Mouse (Mus musculus) hindbrain, embryonic 14.5 days (tissue): Measurements from ENCODE around the gene Kcnn1. TPM values are rescaled to one million over a fixed set of nuclear protein-coding genes. Genes with fewer than 3 reads are reported as not detected.

Experiments
- ATAC-seq: fragments of 200-750 bp; cut with Nextera tagmentation; 2 replicates; pipeline ENCODE4 v1.8.0; 2017; ENCODE audit warnings: moderate number of reproducible peaks, mild to moderate bottlenecking, moderate TSS enrichment, moderate library complexity; ENCODE audit not compliant: low FRiP score
- DNase-seq: peaks from one replicate; pipeline ENCODE4 v3.0.0-alpha.2; 2015; ENCODE audit warnings: low spot score
- H3K27ac ChIP-seq: fragments of 300-500 bp; sonication (generic); 2 replicates; pipeline ENCODE4 v1.5.1; 2014; ENCODE audit warnings: mild to moderate bottlenecking, moderate library complexity
- H3K27me3 ChIP-seq: fragments of 300-500 bp; sonication (generic); 2 replicates; pipeline ENCODE4 v1.6.1; 2014; ENCODE audit warnings: mild to moderate bottlenecking, low read length, mixed read lengths; ENCODE audit not compliant: control insufficient read depth, insufficient read depth
- H3K36me3 ChIP-seq: fragments of 300-500 bp; sonication (generic); replicated peaks from 2 replicates; pipeline ENCODE4 v1.6.1; 2014; ENCODE audit not compliant: control insufficient read depth, insufficient read depth
- H3K4me1 ChIP-seq: fragments of 300-500 bp; sonication (generic); replicated peaks from 2 replicates; pipeline ENCODE4 v1.6.1; 2014; ENCODE audit warnings: antibody characterized with exemption, low read length, mixed read lengths; ENCODE audit not compliant: control insufficient read depth, insufficient read depth
- H3K4me2 ChIP-seq: fragments of 300-500 bp; sonication (generic); replicated peaks from 2 replicates; pipeline ENCODE4 v1.6.1; 2014; ENCODE audit warnings: mild to moderate bottlenecking, moderate library complexity
- H3K4me3 ChIP-seq: fragments of 300-500 bp; sonication (generic); replicated peaks from 2 replicates; pipeline ENCODE4 v1.5.1; 2014; ENCODE audit warnings: mild to moderate bottlenecking, low read length
- H3K9ac ChIP-seq: fragments of 300-500 bp; sonication (generic); 2 replicates; pipeline ENCODE4 v1.6.1; 2014
- H3K9me3 ChIP-seq: fragments of 300-500 bp; sonication (generic); 2 replicates; pipeline ENCODE4 v1.6.1; 2016; ENCODE audit warnings: low read length; ENCODE audit not compliant: control insufficient read depth
- WGBS: fragments of 180-500 bp; shearing (Covaris S2); extraction: QIAGEN DNeasy Blood & Tissue Kit; methylation state at CpG from one replicate; pipeline ENCODE4 v1.1.7; 2014; 5-methylcytosine and 5-hydroxymethylcytosine counted together
- polyA plus RNA-seq: library from polyadenylated mRNA; unstranded; fragments of >200 nt; fragmentation: Nextera tagmentation; extraction: Ambion mirVana; gene quantifications from 2 replicates; pipeline ENCODE4 v1.2.1, GENCODE M21; 2014

Gene Kcnn1
- polyA plus RNA-seq, 1 experiment from 2014 or later, result 10.0 TPM

DNA sequence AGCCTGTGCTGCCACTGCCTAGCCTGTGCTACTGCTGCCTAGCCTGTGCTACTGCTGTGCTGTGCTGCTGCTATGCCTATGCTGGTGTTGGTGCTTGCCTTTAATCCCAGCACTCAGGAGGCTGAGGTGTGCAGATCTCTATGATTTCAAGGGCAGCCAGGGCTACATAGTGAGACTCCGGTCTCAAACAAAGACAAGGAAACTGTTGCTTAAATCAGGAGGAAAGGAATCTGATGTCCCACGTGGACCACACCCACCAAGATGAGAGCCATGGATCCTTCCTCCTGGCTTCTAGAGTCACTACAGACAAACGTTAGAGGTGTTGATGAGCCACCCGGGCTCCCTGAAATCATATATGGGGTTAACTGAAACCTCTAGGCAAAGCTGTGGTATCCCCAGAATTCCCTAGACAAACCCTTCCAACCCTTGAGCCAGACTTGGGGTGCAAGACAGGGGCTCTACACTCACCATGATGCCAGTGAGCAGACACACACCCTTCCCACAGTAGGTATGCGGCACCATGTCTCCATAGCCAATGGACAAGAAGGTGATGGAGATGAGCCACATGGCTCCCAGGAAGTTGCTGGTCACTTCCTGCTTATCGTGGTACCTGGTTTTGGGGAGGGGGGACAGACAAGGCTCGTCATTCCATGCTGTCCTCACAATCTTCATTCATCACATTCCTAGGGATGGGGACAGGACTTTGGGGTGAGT is 12.8 kb downstream of the Kcnn1 start:
- no peaks in the 10 kb centered on the region for H3K9me3 ChIP-seq

DNA sequence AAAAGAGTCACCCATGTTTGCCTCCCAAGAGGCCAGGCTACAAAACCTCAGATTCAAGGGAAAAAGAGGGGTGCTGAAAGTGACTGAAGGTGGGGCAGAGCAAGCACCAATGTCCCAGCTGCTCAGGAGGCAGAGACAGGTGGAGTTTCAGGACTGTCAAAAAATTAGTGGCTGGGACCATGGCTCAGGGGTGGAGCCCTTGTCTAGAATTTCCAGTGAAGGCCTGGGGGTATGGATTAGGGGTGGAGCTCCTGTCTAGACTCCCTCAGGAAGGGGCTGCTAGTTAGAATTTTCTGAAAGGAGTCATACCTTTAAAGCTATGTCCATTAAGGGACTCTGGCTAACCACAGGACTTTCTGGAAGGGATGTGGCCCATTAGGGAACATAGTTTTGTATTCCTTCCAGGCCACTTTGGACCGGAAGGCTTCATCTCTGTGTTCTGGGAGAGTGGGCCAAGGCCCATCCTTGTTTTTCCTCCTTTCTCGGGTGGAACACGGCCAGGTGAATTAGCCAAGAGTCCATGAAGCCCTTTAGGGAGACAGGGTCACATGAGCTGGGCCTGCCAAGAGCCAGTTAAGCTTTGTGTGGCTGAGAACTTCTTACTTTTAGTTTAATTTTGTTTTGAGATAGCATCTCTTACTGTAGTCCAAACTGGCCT is 13.6 kb downstream of the Kcnn1 start:
- no peak overlapping the region for H3K9ac ChIP-seq
- 87% methylated on average over 3 of the region's 3 CpGs for WGBS

More for the DNA sequence above, 12.8 kb downstream of the Kcnn1 start:
- H3K4me3 ChIP-seq, result no peak overlapping the region
- no peak for DNase-seq
- peaks cover 10% of the 10 kb centered on the region; the same call in 1 of the 2 replicates for H3K36me3 ChIP-seq
- H3K9ac ChIP-seq, result no peak overlapping the region
- no peak for ATAC-seq
- no peak overlapping the region for H3K27ac ChIP-seq
- 85% methylated on average over 7 of the region's 7 CpGs for WGBS
- no peaks in the 10 kb centered on the region for H3K27me3 ChIP-seq
- no peak overlapping the region for H3K4me2 ChIP-seq
- peaks cover 4% of the 10 kb centered on the region; the same call in 1 of the 2 replicates for H3K4me1 ChIP-seq

DNA sequence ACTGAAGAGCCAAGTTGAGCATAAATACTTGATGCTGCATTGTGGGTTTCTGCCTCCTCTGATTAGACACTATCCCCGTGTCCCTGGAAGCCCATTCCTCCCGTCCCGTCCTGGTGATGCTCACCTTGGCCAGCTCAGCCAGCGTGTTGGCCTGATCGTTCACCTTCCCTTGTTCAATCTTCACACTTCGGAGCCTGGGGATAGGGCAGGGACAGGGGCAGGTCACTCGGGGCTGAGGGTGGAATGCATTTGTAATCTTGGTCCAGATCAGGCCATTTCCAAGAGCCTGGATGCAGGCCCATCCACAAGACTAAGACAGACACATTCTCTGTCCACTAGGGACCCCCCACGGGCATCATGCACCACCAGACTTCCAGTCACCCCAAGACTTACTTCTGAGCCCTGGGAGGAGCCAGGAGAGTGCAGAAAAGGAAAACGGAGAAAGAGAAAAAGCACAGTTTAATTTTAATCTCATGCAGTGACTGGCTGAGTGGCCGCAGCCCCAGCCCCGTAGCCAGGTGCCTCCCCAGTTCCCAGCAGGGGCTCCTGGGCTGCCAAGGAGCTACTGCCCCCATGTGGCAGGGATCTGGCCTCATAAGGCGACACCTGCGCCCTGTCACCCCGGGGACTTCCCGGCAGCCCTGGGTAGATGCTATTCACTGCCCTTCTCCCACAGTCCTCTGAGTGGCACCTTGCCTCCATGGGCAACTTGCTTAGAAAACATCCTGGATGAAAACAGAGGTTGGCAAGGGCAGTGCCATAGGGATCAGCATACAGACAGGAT is 16.5 kb downstream of the Kcnn1 start:
- no peak for DNase-seq
- no peak for ATAC-seq
- Histone ChIP-seq H3K9me3 (no peaks in the 10 kb centered on the region), H3K27me3 (no peaks in the 10 kb centered on the region), H3K9ac (no peak overlapping the region), H3K4me2 (no peak overlapping the region), H3K4me3 (no peak overlapping the region), H3K27ac (no peak overlapping the region), H3K36me3 (no peaks in the 10 kb centered on the region), H3K4me1 (peaks cover 3% of the 10 kb centered on the region; the same call in 1 of the 2 replicates)
- WGBS, result 57% methylated on average over 15 of the region's 15 CpGs

More for the DNA sequence above, 13.6 kb downstream of the Kcnn1 start:
- peaks cover 10% of the 10 kb centered on the region; the same call in 1 of the 2 replicates for H3K36me3 ChIP-seq
- H3K9me3 ChIP-seq, result no peaks in the 10 kb centered on the region
- no peaks in the 10 kb centered on the region for H3K27me3 ChIP-seq
- ATAC-seq (no peak), DNase-seq (no peak)
- H3K4me1 ChIP-seq, result peaks cover 3% of the 10 kb centered on the region; the same call in 1 of the 2 replicates
- H3K4me3 ChIP-seq, result no peak overlapping the region
- H3K4me2 ChIP-seq, result no peak overlapping the region
- H3K27ac ChIP-seq, result no peak overlapping the region

DNA sequence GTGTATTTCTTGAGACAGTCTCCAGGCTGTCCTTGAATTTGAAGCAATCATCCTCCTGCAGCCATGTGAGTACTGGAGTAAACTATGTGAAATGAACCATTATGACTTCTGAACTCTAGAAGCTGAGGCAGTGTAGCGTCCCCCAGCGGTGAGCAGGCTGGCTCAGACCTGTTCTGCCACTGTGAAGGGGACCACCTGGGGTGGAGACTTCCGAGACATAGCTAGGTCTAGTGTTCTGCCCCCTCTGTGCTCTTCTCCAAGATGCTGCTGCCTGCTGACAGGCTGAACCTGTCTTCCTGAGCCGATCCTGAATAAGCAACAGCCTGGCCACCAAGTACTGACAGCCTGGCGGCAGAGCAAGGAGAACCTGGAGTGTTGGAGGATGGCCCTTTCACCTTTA is 17.9 kb downstream of the Kcnn1 start:
- H3K4me3 ChIP-seq, result no peak overlapping the region
- no peak overlapping the region for H3K27ac ChIP-seq
- H3K9ac ChIP-seq, result no peak overlapping the region
- H3K4me1 ChIP-seq, result peaks cover 3% of the 10 kb centered on the region; the same call in 1 of the 2 replicates
- ATAC-seq (no peak), DNase-seq (no peak)
- H3K27me3 ChIP-seq, result no peaks in the 10 kb centered on the region
- H3K4me2 ChIP-seq, result no peak overlapping the region
- no peaks in the 10 kb centered on the region for H3K9me3 ChIP-seq
- 44% methylated on average over 5 of the region's 5 CpGs for WGBS
- no peaks in the 10 kb centered on the region for H3K36me3 ChIP-seq

- ATAC-seq, result no peak
- H3K27ac ChIP-seq, result no peak overlapping the region
- H3K36me3 ChIP-seq, result no peaks in the 10 kb centered on the region
- H3K4me3 ChIP-seq, result no peak overlapping the region
- WGBS, result 2% methylated on average over 6 of the region's 6 CpGs
- peak; percentile 86 for DNase-seq
- H3K4me1 ChIP-seq, result peaks cover 3% of the 10 kb centered on the region; the same call in 1 of the 2 replicates
- H3K27me3 ChIP-seq, result no peaks in the 10 kb centered on the region
- H3K4me2 ChIP-seq, result no peak overlapping the region
- H3K9me3 ChIP-seq, result no peaks in the 10 kb centered on the region
- H3K9ac ChIP-seq, result no peak overlapping the region
Measured at GRCm38 (mm10) chr8:70844523-70844922, 18.5 kb downstream of the Kcnn1 start.

DNA sequence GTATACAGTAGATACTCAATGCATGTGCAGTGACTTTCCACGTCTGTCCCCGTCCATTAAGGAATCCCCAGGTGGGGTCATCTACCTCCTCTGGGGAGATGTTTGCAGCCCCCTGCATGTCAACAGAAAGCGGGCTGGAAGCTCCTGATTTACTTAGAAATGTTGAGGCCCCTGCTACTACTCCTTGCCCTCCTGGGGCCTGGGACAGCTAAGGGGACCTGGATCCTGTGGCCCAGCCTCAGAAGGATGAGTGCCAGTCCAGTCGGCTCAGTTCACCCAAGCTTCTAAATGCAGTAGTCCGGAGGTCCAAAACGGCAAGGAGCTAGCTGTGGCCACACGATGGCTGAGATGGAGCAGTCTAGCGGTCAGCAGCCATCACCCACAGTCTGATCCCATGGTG is 19.1 kb downstream of the Kcnn1 start:
- no peak overlapping the region for H3K9ac ChIP-seq
- no peak overlapping the region for H3K4me3 ChIP-seq
- no peaks in the 10 kb centered on the region for H3K27me3 ChIP-seq
- no peak for DNase-seq
- H3K36me3 ChIP-seq, result no peaks in the 10 kb centered on the region
- H3K27ac ChIP-seq, result no peak overlapping the region
- H3K4me1 ChIP-seq, result peaks cover 3% of the 10 kb centered on the region; the same call in 1 of the 2 replicates
- ATAC-seq, result no peak
- 91% methylated on average over 8 of the region's 8 CpGs for WGBS
- no peaks in the 10 kb centered on the region for H3K9me3 ChIP-seq
- H3K4me2 ChIP-seq, result no peak overlapping the region

DNA sequence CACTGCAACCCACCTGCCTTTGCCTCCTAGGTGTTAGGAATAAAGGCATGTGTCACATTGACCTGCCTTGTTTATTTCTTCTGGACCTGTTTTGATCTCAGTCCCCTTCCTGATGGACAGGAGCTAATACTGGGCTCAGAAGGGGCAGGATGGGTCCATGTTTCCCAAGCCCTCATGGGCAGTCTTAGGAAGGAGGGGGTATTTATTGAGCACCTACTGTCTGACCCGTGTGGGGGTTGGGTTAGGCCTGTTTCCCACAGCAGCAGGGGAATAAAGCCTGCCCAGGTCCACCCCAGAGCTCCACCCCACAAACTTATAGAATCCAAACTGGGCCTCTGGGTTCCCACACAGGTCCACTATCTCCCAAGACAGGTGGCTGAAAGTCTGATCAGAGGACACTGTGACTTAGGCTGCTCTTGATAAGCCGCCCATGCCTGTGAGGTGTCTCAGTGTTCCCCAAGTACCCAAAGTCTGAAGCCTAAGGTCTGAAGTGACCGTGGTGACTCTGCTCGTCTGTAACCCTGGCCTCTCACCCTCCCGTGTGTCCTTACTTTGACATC is 19.8 kb downstream of the Kcnn1 start:
- Histone ChIP-seq H3K27me3 (no peaks in the 10 kb centered on the region), H3K4me2 (no peak overlapping the region), H3K4me3 (no peak overlapping the region), H3K27ac (no peak overlapping the region), H3K4me1 (peaks cover 3% of the 10 kb centered on the region; the same call in 1 of the 2 replicates), H3K36me3 (no peaks in the 10 kb centered on the region), H3K9me3 (no peaks in the 10 kb centered on the region), H3K9ac (no peak overlapping the region)
- no peak for ATAC-seq
- DNase-seq, result no peak
- WGBS, result 86% methylated on average over 5 of the region's 5 CpGs

DNA sequence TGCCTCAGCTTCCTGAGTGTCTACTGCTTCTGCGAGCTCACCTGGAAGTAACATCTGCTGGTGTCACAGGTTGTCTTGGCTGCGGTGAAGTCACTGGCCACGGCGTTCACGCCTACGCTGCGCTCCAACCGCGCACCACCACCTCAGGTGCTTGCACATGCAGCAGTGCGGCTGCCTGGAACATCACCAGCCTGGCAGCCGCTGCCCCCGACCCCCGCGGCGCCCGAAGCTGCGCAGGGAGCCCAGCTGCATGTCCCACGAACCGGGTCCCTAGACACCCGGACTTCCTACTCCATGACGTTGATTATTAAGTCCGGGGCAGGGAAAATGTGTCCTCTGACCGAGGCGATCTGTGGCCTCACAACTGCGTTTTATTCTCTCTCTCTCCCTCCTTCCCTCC is 20.6 kb downstream of the Kcnn1 start:
- Histone ChIP-seq H3K9me3 (no peaks in the 10 kb centered on the region), H3K36me3 (no peaks in the 10 kb centered on the region), H3K4me1 (peaks cover 3% of the 10 kb centered on the region; the same call in 1 of the 2 replicates), H3K4me3 (no peak overlapping the region), H3K27ac (no peak overlapping the region), H3K27me3 (no peaks in the 10 kb centered on the region), H3K9ac (no peak overlapping the region), H3K4me2 (no peak overlapping the region)
- no peak for DNase-seq
- ATAC-seq, result no peak
- WGBS, result 67% methylated on average over 25 of the region's 25 CpGs
